Mouse (Mus musculus) stomach, embryonic 15.5 days (tissue): ENCODE data around the gene Trim45. TPM values are rescaled to one million over a fixed set of nuclear protein-coding genes. Genes with fewer than 3 reads are reported as not detected.
A peak's percentile ranks its signal among the peaks of the same experiment; 100 is the strongest.

ENCODE experiments used
- ATAC-seq: fragments of 200-750 bp; cut with Nextera tagmentation; 2 replicates; pipeline ENCODE4 v1.8.0; 2017; ENCODE audit warnings: low read depth, moderate number of reproducible peaks, moderate TSS enrichment; ENCODE audit not compliant: insufficient read depth, low FRiP score
- H3K27ac ChIP-seq: fragments of 300-500 bp; sonication (generic); 2 replicates; pipeline ENCODE4 v1.5.1; 2015; ENCODE audit warnings: mild to moderate bottlenecking, inconsistent platforms
- H3K27me3 ChIP-seq: fragments of 300-500 bp; sonication (generic); replicated peaks from 2 replicates; pipeline ENCODE4 v1.6.1; 2015; ENCODE audit warnings: inconsistent platforms
- H3K36me3 ChIP-seq: fragments of 300-500 bp; sonication (generic); 2 replicates; pipeline ENCODE4 v1.6.1; 2015; ENCODE audit warnings: inconsistent platforms
- H3K4me1 ChIP-seq: fragments of 300-500 bp; sonication (generic); 2 replicates; pipeline ENCODE4 v1.6.1; 2015; ENCODE audit warnings: inconsistent platforms
- H3K4me2 ChIP-seq: fragments of 300-500 bp; sonication (generic); 2 replicates; pipeline ENCODE4 v1.6.1; 2015; ENCODE audit warnings: mild to moderate bottlenecking, inconsistent platforms
- H3K4me3 ChIP-seq: fragments of 300-500 bp; sonication (generic); replicated peaks from 2 replicates; pipeline ENCODE4 v1.5.1; 2015; ENCODE audit warnings: inconsistent platforms
- H3K9ac ChIP-seq: fragments of 300-500 bp; sonication (generic); 2 replicates; pipeline ENCODE4 v1.6.1; 2015; ENCODE audit warnings: inconsistent platforms
- H3K9me3 ChIP-seq: fragments of 300-500 bp; sonication (generic); 2 replicates; pipeline ENCODE4 v1.6.1; 2016; ENCODE audit warnings: inconsistent platforms
- WGBS: fragments of 180-500 bp; shearing (Covaris S2); methylation state at CpG from one replicate; pipeline ENCODE4 v1.1.7; 2015; 5-methylcytosine and 5-hydroxymethylcytosine counted together
- polyA plus RNA-seq: library from polyadenylated mRNA; unstranded; fragments of >200 nt; fragmentation: Nextera tagmentation; extraction: Ambion mirVana; gene quantifications from 2 replicates; pipeline ENCODE4 v1.2.1, GENCODE M21; 2015

The Trim45 gene
- polyA plus RNA-seq, 1 experiment from 2014 or later = 4.8 TPM

DNA sequence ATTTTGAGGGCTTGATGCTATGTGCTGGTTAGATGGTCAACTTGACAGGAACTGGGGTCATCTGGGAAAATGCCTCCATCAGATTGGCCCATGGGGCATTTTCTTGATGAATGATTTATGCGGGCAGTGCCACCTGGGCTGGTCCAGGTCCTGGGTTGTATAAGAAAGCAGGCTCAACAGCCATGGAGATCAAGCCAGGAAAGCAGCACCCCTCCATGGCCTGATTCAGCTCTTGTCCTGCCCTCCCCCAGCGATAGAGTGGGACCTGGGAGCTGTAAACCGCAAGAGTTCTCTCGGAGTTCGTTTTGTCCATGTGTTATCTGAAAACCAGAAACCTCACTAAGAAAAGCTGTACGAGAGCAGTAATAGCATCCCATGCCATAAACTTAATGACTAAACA lies 13.5 kb downstream of the Trim45 start:
- H3K4me3 ChIP-seq = no peak overlapping the region
- peaks cover 11% of the 10 kb centered on the region for H3K36me3 ChIP-seq
- WGBS = 85% methylated on average over 6 of the region's 6 CpGs
- H3K9ac ChIP-seq = no peak overlapping the region
- no peak overlapping the region for H3K4me2 ChIP-seq
- no peak overlapping the region for H3K27ac ChIP-seq
- no peak for ATAC-seq
- H3K4me1 ChIP-seq = no peaks in the 10 kb centered on the region
- no peaks in the 10 kb centered on the region for H3K9me3 ChIP-seq
- no peaks in the 10 kb centered on the region for H3K27me3 ChIP-seq

DNA sequence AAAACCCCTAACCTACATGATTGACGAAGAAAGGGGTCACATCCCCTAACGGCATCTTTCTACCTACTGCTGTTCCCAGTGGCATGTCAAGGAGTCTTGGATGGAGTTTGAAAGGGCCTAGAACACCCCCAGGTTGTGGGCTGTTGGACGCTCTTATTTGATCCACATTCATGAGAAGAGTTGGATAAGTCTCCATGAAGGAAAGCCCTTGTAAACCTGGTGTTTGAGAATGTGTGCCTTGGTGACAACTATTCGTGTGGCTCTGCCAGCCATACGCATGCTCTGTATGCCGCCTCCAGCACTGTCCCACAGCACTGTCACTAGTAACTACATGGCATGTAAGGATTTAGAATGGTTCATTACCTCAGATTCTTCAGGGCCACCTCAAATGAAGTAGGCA lies 14.2 kb downstream of the Trim45 start:
- no peak overlapping the region for H3K27ac ChIP-seq
- no peak for ATAC-seq
- no peaks in the 10 kb centered on the region for H3K27me3 ChIP-seq
- no peak overlapping the region for H3K4me2 ChIP-seq
- H3K4me3 ChIP-seq = no peak overlapping the region
- 94% methylated on average over 6 of the region's 6 CpGs for WGBS
- no peaks in the 10 kb centered on the region for H3K4me1 ChIP-seq
- no peak overlapping the region for H3K9ac ChIP-seq
- peaks cover 10% of the 10 kb centered on the region for H3K36me3 ChIP-seq
- H3K9me3 ChIP-seq = no peaks in the 10 kb centered on the region

DNA sequence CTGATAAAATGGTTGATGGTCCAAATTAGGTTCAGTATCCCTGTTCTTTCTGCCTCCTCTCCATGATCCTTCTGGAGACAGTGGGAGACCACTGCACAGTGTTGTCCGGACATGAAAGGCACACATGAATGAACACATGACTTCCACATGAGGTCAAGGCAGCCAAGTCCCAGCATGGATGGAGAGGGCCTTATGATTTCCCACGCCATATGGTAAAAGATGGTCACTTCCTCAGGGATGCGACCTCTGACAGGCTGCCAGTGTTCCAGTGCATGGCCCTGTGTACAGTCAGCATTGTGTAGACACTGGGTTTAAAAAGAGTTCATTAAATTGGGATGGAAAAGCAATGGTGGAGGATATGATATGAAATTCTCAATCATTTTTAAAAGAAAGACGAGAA lies 16.2 kb downstream of the Trim45 start:
- no peak for ATAC-seq
- H3K9ac ChIP-seq = no peak overlapping the region
- no peak overlapping the region for H3K27ac ChIP-seq
- H3K4me1 ChIP-seq = no peaks in the 10 kb centered on the region
- H3K9me3 ChIP-seq = no peaks in the 10 kb centered on the region
- no peak overlapping the region for H3K4me2 ChIP-seq
- no peaks in the 10 kb centered on the region for H3K27me3 ChIP-seq
- 91% methylated on average over 4 of the region's 4 CpGs for WGBS
- H3K4me3 ChIP-seq = no peak overlapping the region
- H3K36me3 ChIP-seq = peaks cover 8% of the 10 kb centered on the region

DNA sequence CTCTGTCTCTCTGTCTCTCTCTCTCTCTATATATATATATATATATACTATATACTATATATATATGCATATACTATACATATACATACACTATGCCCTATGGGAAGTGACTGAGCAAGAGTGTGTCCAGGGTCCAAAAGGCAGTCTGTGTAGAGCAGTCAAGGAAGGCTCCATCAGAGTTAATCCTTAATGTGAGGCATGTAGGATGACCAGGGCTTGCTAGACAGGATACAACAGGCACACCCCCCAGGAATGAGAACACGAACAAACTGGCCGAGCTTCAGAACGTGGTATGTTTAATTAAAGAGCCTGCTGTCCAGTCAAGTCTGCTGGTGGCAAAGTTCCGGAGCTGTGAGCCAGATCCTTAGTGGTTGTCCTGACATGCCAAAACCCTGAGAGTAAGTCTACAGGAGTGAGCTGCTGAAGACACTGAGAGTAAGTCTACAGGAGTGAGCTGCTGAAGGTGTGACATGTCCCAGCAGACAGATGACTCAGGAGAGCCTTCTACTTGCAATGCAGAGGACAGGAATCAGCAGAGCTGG lies 18.6 kb downstream of the Trim45 start:
- peaks cover 13% of the 10 kb centered on the region; the same call in 1 of the 2 replicates for H3K36me3 ChIP-seq
- no peak overlapping the region for H3K9ac ChIP-seq
- no peak overlapping the region for H3K27ac ChIP-seq
- no peak overlapping the region for H3K4me2 ChIP-seq
- H3K4me1 ChIP-seq = no peaks in the 10 kb centered on the region
- 87% methylated on average over 4 of the region's 4 CpGs for WGBS
- no peak overlapping the region for H3K4me3 ChIP-seq
- ATAC-seq = no peak
- H3K27me3 ChIP-seq = no peaks in the 10 kb centered on the region
- no peaks in the 10 kb centered on the region for H3K9me3 ChIP-seq

DNA sequence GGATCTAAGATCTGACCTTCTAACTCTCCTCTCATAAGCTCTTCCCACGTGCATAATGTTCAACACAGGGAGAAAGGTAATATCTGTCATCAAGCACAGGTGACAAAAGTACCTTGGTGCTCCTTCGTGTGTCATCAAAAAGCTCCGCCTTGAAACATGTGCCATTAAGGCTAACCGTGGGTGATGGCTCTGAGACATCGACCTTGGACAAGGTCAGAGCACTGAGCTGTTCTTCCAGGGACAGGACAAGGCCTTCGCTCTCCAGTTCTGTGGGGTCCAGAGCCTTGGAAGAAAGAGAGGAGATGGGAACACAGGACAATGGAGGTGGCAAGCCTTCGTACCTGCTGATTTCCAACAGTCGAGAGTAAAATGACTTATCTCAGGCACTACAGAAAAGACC lies 25.3 kb downstream of the Trim45 start:
- Histone ChIP-seq H3K36me3 (peaks cover 41% of the 10 kb centered on the region), H3K9ac (no peak overlapping the region), H3K4me2 (no peak overlapping the region), H3K27ac (no peak overlapping the region), H3K4me1 (no peaks in the 10 kb centered on the region), H3K4me3 (no peak overlapping the region), H3K9me3 (no peaks in the 10 kb centered on the region), H3K27me3 (no peaks in the 10 kb centered on the region)
- ATAC-seq = no peak
- WGBS = 89% methylated on average over 8 of the region's 8 CpGs

DNA sequence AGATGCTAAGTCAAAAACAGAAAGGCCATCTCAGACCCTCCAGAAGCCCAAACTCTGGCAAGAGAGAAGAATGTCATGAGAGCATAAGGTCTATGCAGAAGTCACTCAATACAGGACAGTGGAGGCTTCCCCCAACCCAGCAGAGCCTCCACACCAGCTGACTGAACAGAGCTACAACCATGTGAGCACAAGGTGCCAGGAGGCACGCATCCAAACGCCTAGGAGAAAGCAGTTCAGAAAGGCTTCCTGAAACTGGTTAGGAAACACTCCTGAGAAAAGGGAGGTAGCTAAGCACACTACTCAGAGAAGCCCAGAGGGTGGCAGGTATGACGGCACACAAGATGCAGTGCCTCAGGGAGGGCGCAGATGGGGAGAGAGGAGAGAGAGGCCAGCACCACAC lies 29.5 kb downstream of the Trim45 start:
- H3K36me3 ChIP-seq = peaks cover 41% of the 10 kb centered on the region
- H3K4me3 ChIP-seq = no peak overlapping the region
- H3K27ac ChIP-seq = no peak overlapping the region
- ATAC-seq = no peak
- H3K9ac ChIP-seq = no peak overlapping the region
- no peak overlapping the region for H3K4me2 ChIP-seq
- no peaks in the 10 kb centered on the region for H3K27me3 ChIP-seq
- H3K4me1 ChIP-seq = no peaks in the 10 kb centered on the region
- 87% methylated on average over 4 of the region's 4 CpGs for WGBS
- no peaks in the 10 kb centered on the region for H3K9me3 ChIP-seq

DNA sequence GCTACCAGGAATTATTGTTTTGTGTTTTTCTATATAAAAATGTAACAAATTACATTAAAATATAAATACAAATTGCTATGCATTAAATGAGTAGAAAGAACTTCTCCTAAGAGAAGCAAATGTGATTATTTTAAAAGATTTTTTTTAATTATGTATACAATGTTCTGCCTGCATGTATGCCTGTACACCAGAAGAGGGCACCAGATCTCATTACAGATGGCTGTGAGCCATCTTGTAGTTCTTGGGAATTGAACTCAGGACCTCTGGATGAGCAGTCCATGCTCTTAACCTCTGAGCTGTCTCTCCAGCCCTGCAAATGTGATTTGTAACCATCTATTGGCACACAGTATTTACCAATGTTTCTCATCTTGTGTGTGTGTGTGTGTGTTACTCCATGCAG lies 32.6 kb downstream of the Trim45 start:
- H3K27me3 ChIP-seq = no peaks in the 10 kb centered on the region
- no peak overlapping the region for H3K9ac ChIP-seq
- H3K4me3 ChIP-seq = no peak overlapping the region
- no peak overlapping the region for H3K4me2 ChIP-seq
- no peak for ATAC-seq
- peaks cover 25% of the 10 kb centered on the region for H3K36me3 ChIP-seq
- H3K27ac ChIP-seq = no peak overlapping the region
- no peaks in the 10 kb centered on the region for H3K9me3 ChIP-seq
- no peaks in the 10 kb centered on the region for H3K4me1 ChIP-seq

DNA sequence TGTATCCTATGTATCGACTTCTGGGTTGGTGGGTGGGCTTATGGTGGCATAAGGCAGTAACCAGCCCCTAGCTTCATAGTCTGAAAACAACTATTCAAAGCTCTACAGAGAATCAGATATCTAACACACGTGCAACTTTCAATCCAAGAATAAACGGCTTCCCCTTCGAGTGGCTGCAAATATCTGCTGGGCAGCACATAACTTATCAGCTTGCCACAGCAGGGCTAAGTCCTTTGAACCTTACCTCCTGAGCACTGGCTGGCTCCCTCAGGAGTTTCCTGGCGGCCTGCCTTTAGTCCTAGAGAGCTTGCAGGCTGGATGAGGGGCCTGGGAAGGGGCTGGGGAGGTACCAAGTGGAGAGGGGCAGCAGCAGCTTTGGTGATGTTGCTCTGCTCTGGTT lies 39.0 kb downstream of the Trim45 start:
- H3K27ac ChIP-seq = no peak overlapping the region
- no peak overlapping the region for H3K4me2 ChIP-seq
- no peak overlapping the region for H3K9ac ChIP-seq
- no peak for ATAC-seq
- 68% methylated on average over 5 of the region's 5 CpGs for WGBS
- H3K4me1 ChIP-seq = no peaks in the 10 kb centered on the region
- peaks cover 20% of the 10 kb centered on the region for H3K36me3 ChIP-seq
- H3K9me3 ChIP-seq = no peaks in the 10 kb centered on the region
- no peak overlapping the region for H3K4me3 ChIP-seq
- H3K27me3 ChIP-seq = no peaks in the 10 kb centered on the region

DNA sequence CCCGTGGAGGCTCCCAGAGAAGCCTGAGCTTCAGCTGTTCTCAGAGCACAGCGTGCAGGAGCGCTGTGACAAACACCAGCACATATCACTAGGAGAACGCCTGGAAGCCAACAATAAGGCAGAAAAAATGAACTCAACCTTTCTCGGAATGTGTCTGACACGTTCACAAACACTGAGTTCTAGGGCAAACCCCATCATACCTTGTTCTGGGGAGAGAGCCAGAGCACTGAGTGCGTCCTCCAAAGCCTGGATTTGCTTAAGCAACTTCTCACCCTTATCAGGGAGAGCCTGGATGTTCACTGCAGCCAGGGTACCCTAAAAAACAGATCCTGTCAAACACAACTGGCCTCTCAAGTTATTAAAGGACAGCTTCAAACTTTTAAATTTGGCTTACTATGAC lies 39.5 kb downstream of the Trim45 start:
- H3K4me3 ChIP-seq = no peak overlapping the region
- no peak for ATAC-seq
- H3K9me3 ChIP-seq = no peaks in the 10 kb centered on the region
- WGBS = 79% methylated on average over 7 of the region's 7 CpGs
- no peaks in the 10 kb centered on the region for H3K27me3 ChIP-seq
- H3K4me2 ChIP-seq = no peak overlapping the region
- H3K9ac ChIP-seq = no peak overlapping the region
- H3K4me1 ChIP-seq = no peaks in the 10 kb centered on the region
- H3K27ac ChIP-seq = no peak overlapping the region
- peaks cover 20% of the 10 kb centered on the region for H3K36me3 ChIP-seq

DNA sequence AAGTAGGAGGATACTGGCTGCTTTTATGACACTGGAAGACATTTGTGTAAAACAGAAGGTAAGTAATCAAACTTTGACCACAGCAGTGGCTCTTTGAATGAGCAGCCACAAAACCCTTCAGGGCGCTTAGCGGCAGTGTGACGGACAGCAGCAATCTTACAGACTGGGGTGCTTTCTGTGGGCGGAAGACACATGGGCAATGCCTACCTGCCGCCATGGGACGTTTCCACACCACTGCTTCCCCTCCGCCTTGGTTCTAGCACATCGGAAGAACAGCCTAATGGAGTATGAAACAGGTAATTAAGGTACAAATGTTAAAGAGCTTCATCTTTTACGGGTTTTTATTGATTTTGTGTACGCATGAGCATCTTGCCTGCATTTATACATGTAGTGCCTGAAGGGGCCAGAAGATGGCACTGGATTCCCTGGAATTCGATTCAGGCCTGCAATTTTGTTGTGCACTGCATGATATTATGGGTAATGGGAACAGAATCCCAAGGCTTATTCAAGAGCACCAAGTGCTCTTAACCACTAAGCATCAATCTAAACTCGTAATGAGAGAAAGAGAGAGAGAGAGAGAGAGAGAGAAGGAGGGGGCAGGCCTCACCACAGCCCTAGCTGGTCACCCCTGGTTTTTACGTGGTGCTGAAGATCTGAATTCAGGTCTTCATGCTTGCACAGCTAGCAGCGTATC lies 42.0 kb downstream of the Trim45 start:
- no peak overlapping the region for H3K4me2 ChIP-seq
- no peak overlapping the region for H3K4me3 ChIP-seq
- no peaks in the 10 kb centered on the region for H3K9me3 ChIP-seq
- ATAC-seq = no peak
- no peaks in the 10 kb centered on the region for H3K27me3 ChIP-seq
- 84% methylated on average over 14 of the region's 14 CpGs for WGBS
- no peaks in the 10 kb centered on the region; the same call in 1 of the 2 replicates for H3K4me1 ChIP-seq
- H3K36me3 ChIP-seq = peaks cover 19% of the 10 kb centered on the region; the same call in 1 of the 2 replicates
- no peak overlapping the region for H3K9ac ChIP-seq
- H3K27ac ChIP-seq = no peak overlapping the region

DNA sequence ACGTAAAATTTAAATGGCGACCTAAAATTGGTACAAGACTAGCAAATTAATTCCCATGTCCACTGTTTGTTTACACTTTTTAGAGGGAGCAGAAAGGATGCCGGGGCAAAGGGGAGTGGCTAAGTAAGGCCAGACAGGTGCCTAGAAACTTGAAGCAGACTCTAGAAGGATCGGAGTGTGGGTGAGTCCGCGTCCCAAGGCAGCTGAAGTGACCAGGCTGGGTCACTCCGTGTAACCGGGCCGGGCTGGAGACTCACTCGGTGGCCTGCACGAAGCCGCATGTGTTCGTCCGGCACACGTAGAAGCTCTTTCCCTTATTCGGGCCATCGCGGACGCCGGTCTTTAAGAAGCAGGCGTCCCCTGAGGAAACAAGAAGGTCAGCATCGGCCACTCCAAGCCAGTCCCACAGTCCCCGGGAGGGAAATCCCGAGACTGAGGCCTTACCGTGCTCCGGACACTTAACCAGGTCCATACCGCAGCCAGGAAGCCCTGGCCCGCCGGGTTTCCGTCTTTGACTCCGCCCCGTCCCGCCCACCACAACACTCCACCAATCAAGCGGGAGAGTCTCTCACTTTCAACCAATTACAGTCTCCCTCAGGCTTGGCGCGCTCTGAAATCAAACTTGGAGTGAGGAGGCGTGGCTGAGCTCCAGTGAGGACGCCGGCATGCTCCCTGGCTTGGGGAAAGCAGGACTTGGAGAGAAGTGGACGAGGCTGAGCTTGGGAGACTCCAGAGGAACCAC lies 47.3 kb downstream of the Trim45 start, which contains the start of gene Ttf2:
Gene Ttf2 (minus strand): TSS at position 488 of the 742 bp plus-strand sequence.
- H3K36me3 ChIP-seq = no peaks in the 10 kb centered on the region
- 0 out of 2 replicates have a peak within 1 kb of the TSS, but pooled peaks have one; percentile 16 for H3K27ac ChIP-seq
- peak; percentile 99 for ATAC-seq
- peak within 1 kb of the TSS; percentile 89 for H3K4me2 ChIP-seq
- peak within 1 kb of the TSS; percentile 53; the same call in 1 of the 2 replicates for H3K9ac ChIP-seq
- H3K27me3 ChIP-seq = no peaks in the 10 kb centered on the region
- H3K4me3 ChIP-seq = peak within 1 kb of the TSS; percentile 69
- WGBS = under 1% methylated on average over 40 of the region's 40 CpGs
- H3K9me3 ChIP-seq = no peaks in the 10 kb centered on the region
- H3K4me1 ChIP-seq = peaks cover 4% of the 10 kb centered on the region; the same call in 1 of the 2 replicates

DNA sequence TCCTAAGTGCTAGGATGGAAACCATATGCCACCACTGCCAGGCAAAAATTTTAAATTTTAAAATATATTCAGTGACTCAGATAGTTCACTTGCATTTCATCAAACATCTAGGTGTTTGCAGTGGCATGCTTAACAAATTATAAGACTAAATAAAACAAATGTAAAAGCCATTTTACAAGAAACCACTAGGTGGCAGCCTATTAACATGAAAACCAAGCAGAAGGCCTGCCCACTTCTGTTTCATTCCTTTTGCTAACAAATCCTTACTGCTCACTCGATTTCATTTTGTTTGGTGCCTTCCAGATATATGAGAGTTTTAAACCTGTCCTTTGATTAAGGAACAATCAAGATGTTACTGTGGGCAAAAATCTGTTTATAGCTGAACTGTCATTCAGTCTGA lies 51.9 kb downstream of the Trim45 start:
- Histone ChIP-seq H3K4me1 (0 out of 2 replicates have a peak, but pooled peaks cover 4% of the 10 kb centered on the region), H3K4me2 (no peak overlapping the region), H3K4me3 (no peak overlapping the region), H3K36me3 (no peaks in the 10 kb centered on the region), H3K9ac (no peak overlapping the region), H3K27ac (no peak overlapping the region), H3K27me3 (no peaks in the 10 kb centered on the region), H3K9me3 (no peaks in the 10 kb centered on the region)
- WGBS = 2% methylated on average over 1 of the region's 1 CpGs
- ATAC-seq = no peak
